Mouse (Mus musculus) testis, adult 2 months (tissue): ENCODE results near the gene Oard1. TPM values are rescaled to one million over a fixed set of nuclear protein-coding genes. Genes with fewer than 3 reads are reported as not detected.

ENCODE experiments used
- H3K27ac ChIP-seq: fragments of 200-500 bp; 2 replicates; pipeline ENCODE4 v1.5.1; 2012; ENCODE audit warnings: low read depth, low read length; ENCODE audit not compliant: control insufficient read depth, insufficient read depth
- H3K27me3 ChIP-seq: fragments of 200-500 bp; 2 replicates; pipeline ENCODE4 v1.6.1; 2012; ENCODE audit warnings: mild to moderate bottlenecking, low read length, moderate library complexity; ENCODE audit not compliant: control insufficient read depth, insufficient read depth
- H3K36me3 ChIP-seq: fragments of 200-500 bp; 2 replicates; pipeline ENCODE4 v1.6.1; 2012; ENCODE audit warnings: mild to moderate bottlenecking, low read length; ENCODE audit not compliant: control insufficient read depth, insufficient read depth
- H3K4me1 ChIP-seq: fragments of 200-500 bp; 2 replicates; pipeline ENCODE4 v1.6.1; 2012; ENCODE audit warnings: low read length; ENCODE audit not compliant: control insufficient read depth, insufficient read depth
- H3K4me3 ChIP-seq: fragments of 200-500 bp; 2 replicates; pipeline ENCODE4 v1.5.1; 2012; ENCODE audit warnings: low read depth, mild to moderate bottlenecking, low read length, moderate library complexity, mixed read lengths; ENCODE audit not compliant: control insufficient read depth
- CTCF ChIP-seq: fragments of 200-500 bp; IDR thresholded peaks from 2 replicates; pipeline ENCODE4 v1.5.1; 2012; ENCODE audit warnings: low read depth, mild to moderate bottlenecking, inconsistent platforms, low read length, moderate library complexity; ENCODE audit not compliant: control insufficient read depth, insufficient read depth, insufficient replicate concordance
- POLR2A ChIP-seq: fragments of 200-500 bp; IDR thresholded peaks from 2 replicates; pipeline ENCODE4 v1.6.1; 2012; ENCODE audit warnings: low read depth, mild to moderate bottlenecking, inconsistent platforms, low read length, moderate library complexity; ENCODE audit not compliant: control insufficient read depth
- polyA plus RNA-seq: library from polyadenylated mRNA; depleted of rRNA; stranded (reverse); fragments of >200 nt; gene quantifications from 2 replicates; pipeline ENCODE4 v1.2.3, GENCODE M21; 2012

Oard1 gene
- polyA plus RNA-seq, 1 experiment = 19.2 TPM

GRCm38 (mm10) chr17:48366806-48367205, 43.0 kb upstream of the Oard1 start:
- Histone ChIP-seq H3K4me3 (no peak overlapping the region), H3K4me1 (peaks cover 4% of the 10 kb centered on the region; the same call in 1 of the 2 replicates), H3K27ac (no peak overlapping the region), H3K36me3 (no peaks in the 10 kb centered on the region), H3K27me3 (no peaks in the 10 kb centered on the region)
- TF ChIP-seq POLR2A (no peak), CTCF (no peak)

GRCm38 (mm10) chr17:48371621-48372020, 38.2 kb upstream of the Oard1 start:
- Histone ChIP-seq H3K36me3 (no peaks in the 10 kb centered on the region), H3K27ac (no peak overlapping the region), H3K27me3 (no peaks in the 10 kb centered on the region), H3K4me1 (no peaks in the 10 kb centered on the region), H3K4me3 (no peak overlapping the region)
- no peak for TF ChIP-seq POLR2A
- TF ChIP-seq CTCF = no peak

- H3K27me3 ChIP-seq = no peaks in the 10 kb centered on the region
- TF ChIP-seq POLR2A (no peak), CTCF (no peak)
- no peaks in the 10 kb centered on the region for H3K36me3 ChIP-seq
- H3K27ac ChIP-seq = no peak overlapping the region
- no peak overlapping the region for H3K4me3 ChIP-seq
- no peaks in the 10 kb centered on the region for H3K4me1 ChIP-seq
These were observed 36.8 kb upstream of the Oard1 start for GRCm38 (mm10) chr17:48372987-48373386.

DNA sequence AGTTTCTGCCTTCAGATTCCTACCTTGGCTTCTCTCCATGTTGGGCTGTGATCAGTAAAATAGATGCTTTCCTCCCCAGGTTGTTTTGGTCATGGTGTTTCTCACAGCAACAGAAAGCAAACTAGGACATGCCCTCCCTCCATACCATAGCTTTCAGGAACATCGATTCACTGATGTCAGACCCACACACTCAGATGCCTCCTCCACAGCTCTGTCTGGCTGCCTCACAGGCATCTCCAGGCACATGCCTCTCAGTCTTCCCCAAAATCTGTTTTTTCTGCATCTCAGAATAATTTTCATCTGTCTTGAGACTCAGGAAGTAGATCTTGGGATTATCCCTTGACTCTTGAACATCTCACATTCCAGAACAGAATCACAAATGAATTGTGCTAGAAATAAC, 33.7 kb upstream of the Oard1 start:
- H3K36me3 ChIP-seq = no peaks in the 10 kb centered on the region
- no peaks in the 10 kb centered on the region for H3K4me1 ChIP-seq
- TF ChIP-seq CTCF = no peak
- no peak for TF ChIP-seq POLR2A

DNA sequence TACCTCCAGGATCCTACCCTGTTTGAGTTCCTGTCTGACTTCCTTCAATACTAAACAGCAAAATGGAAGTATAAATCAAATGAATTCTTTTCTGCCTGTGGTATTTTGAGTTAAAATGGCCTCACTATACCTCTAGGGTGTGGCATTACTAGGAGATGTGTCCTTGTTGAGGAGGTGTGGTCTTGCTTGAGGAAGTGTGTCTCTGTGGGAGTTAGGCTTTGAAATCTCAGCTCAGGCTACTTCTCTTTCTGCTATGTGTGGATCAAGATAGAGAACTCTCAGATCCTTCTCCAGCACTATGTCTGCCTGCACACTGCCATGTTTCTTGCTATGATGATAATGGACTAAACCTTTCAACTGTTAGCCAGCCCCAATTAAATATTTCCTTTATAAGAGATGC, 30.8 kb upstream of the Oard1 start:
- Histone ChIP-seq H3K4me1 (no peaks in the 10 kb centered on the region), H3K27ac (no peak overlapping the region), H3K27me3 (no peaks in the 10 kb centered on the region), H3K36me3 (no peaks in the 10 kb centered on the region), H3K4me3 (no peak overlapping the region)
- TF ChIP-seq POLR2A (no peak), CTCF (no peak)

More for the DNA sequence above, 33.7 kb upstream of the Oard1 start:
- H3K27me3 ChIP-seq = no peaks in the 10 kb centered on the region
- H3K4me3 ChIP-seq = no peak overlapping the region
- H3K27ac ChIP-seq = no peak overlapping the region

- Histone ChIP-seq H3K4me1 (no peaks in the 10 kb centered on the region), H3K27me3 (no peaks in the 10 kb centered on the region), H3K4me3 (no peak overlapping the region), H3K36me3 (no peaks in the 10 kb centered on the region), H3K27ac (no peak overlapping the region)
- TF ChIP-seq POLR2A (no peak), CTCF (no peak)
These were observed 23.9 kb upstream of the Oard1 start for GRCm38 (mm10) chr17:48385786-48386461.

- Histone ChIP-seq H3K36me3 (no peaks in the 10 kb centered on the region; the same call in 1 of the 2 replicates), H3K4me1 (no peaks in the 10 kb centered on the region), H3K4me3 (no peak overlapping the region), H3K27me3 (no peaks in the 10 kb centered on the region), H3K27ac (no peak overlapping the region)
- TF ChIP-seq POLR2A (no peak), CTCF (no peak)
These were observed 21.1 kb upstream of the Oard1 start for GRCm38 (mm10) chr17:48388666-48389065.

DNA sequence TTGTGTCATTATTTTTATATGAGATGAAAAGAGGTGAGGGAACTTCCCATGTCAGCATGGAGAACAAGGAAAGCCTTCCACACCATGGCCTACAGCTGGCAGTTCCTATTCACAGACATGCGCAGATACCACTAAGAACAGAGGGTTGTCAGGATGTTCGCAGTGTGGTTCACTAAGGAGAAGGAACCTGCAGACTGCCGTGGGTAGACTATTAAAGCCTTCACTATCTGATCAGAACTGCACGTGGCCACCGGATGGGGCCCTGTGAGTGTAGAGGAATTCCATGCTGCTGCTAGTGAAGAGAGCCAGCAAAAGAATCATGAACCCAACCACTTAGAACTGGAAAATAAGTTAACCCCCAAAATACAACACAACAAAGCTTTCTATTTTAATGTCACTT, 20.4 kb upstream of the Oard1 start:
- TF ChIP-seq POLR2A (no peak), CTCF (no peak)
- H3K4me1 ChIP-seq = no peaks in the 10 kb centered on the region
- no peak overlapping the region for H3K4me3 ChIP-seq
- H3K27me3 ChIP-seq = no peaks in the 10 kb centered on the region
- no peaks in the 10 kb centered on the region; the same call in 1 of the 2 replicates for H3K36me3 ChIP-seq
- H3K27ac ChIP-seq = no peak overlapping the region
